Mouse (Mus musculus): ENCODE results near the gene Prr15l.

DNA sequence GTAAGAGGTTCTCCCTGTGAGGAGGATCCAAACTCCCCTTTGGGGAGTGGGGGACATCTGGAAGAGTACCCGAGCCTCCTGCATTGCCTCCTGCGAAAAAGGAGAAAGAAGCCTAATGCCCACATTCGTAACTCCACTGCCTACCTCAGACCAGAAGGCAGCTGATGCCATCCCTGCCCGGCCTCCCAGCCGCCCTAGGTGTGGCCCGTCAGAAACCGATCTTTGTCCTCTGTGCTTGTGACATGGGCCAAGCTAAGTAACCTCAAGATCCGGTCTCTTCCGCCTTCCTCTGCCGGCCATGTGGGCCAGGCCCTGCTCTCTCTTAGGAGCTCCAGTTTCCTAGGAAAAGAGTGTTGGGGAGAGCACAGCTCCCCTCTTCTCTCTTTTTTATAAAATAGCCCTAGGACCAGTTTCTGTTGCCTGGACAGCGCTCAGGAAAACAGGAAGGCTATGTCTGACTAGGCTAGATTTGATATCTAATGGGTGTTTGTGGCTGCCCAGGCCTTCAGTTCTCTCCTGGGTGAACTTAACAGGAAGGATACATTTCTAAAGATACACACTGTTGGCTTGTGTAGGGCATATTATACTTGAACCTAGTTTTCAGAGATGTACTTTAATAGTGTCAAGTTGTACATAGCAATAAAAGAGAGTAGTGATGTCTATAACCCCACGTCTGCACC is 2.3 kb upstream of the Prr15l start:
- TF ChIP-seq POLR2A (IDR thresholded peaks at IDR 0.05; ENCODE audit: low read depth, low read length), result no peak
- TF ChIP-seq CTCF (IDR thresholded peaks at IDR 0.05; ENCODE audit: borderline replicate concordance, insufficient read depth, low read length), result no peak

Measured in embryonic fibroblast, embryonic 13.5 days (primary cell).